ENCODE assay signal across 8 mouse cellular contexts in the genomic region with DNA sequence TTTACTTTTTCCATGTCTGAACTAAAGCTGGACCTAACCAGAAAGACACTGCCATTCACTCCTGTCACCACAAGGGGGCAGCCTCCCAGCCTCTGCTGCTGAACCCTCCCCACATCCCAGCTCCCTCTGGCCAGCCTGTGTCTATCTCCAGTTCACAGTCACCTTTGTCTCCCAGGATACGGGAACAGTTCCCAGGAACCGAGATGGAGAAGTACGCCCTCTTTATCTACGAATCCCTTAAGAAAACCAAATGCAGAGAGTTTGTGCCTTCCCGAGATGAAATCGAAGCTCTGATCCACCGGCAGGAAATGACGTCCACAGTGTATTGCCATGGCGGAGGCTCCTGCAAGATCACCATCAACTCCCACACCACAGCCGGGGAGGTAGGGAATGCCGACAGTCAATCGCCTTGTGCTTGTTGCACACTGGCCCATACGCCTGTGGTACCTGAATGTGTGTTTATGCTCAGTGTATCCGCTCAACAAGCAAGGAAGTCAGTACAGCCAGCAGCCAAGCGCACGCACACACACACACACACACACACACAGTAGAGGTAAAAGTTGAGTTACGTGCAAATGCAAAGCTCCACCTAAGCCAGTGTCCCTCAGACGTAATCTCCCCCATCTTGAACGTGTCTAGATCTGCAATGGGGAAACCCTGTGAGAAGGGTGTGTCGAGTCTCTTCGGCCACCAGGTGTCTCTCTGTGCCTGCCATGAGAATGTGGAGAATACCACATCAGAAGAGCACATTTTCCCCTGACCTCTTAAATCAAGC. TPM values are rescaled to one million over a fixed set of nuclear protein-coding genes. Genes with fewer than 3 reads are reported as not detected.
DNase-seq lines count a peak whose midpoint lies in the region; ATAC-seq and TF ChIP-seq lines count a peak whose summit lies in the region.

No protein-coding gene starts in this region.

- H3K36me3 ChIP-seq in limb, embryonic 14.5 days (ENCODE audit: control insufficient read depth, insufficient read depth, low read length), result peaks cover 92% of the 10 kb centered on the region
- peaks cover 48% of the 10 kb centered on the region for H3K36me3 ChIP-seq in midbrain, postnatal 0 days (ENCODE audit: insufficient read depth, low read length)
- no peaks in the 10 kb centered on the region for H3K36me3 ChIP-seq in spleen, adult 2 months (ENCODE audit: control insufficient read depth, insufficient read depth, low read length)

- peak; percentile 85 for TF ChIP-seq CTCF in midbrain, postnatal 0 days (IDR thresholded peaks at IDR 0.05)
- TF ChIP-seq CTCF in spleen, adult 2 months (IDR thresholded peaks at IDR 0.05; ENCODE audit: extremely low read depth, insufficient read depth, insufficient read length, insufficient replicate concordance), result peak; percentile 90; the same call in 1 of the 2 replicates

- no peak for TF ChIP-seq POLR2A in limb, embryonic 14.5 days (IDR thresholded peaks at IDR 0.05; ENCODE audit: borderline replicate concordance, extremely low read depth, insufficient read depth, insufficient read length)
- TF ChIP-seq POLR2A in spleen, adult 2 months (IDR thresholded peaks at IDR 0.05; ENCODE audit: low read depth, low read length), result no peak

- no peak overlapping the region for H3K4me2 ChIP-seq in limb, embryonic 14.5 days (replicated peaks; ENCODE audit: low read depth, low read length, severe bottlenecking)
- no peak overlapping the region for H3K4me2 ChIP-seq in midbrain, postnatal 0 days (ENCODE audit: low read depth, low read length, poor library complexity, severe bottlenecking)

- no peaks in the 10 kb centered on the region for H3K9me3 ChIP-seq in limb, embryonic 14.5 days (ENCODE audit: control insufficient read depth, low read length)
- H3K9me3 ChIP-seq in midbrain, postnatal 0 days (ENCODE audit: low read length), result no peaks in the 10 kb centered on the region

- H3K4me1 ChIP-seq in limb, embryonic 14.5 days (ENCODE audit: control insufficient read depth, insufficient read depth, low read length), result no peaks in the 10 kb centered on the region
- H3K4me1 ChIP-seq in midbrain, postnatal 0 days (ENCODE audit: insufficient read depth, low read length), result no peaks in the 10 kb centered on the region
- H3K4me1 ChIP-seq in spleen, adult 2 months (ENCODE audit: control insufficient read depth, insufficient read depth, insufficient read length), result no peaks in the 10 kb centered on the region; the same call in 1 of the 2 replicates

- H3K27me3 ChIP-seq in limb, embryonic 14.5 days (ENCODE audit: control insufficient read depth, insufficient read depth, low read length), result no peaks in the 10 kb centered on the region
- H3K27me3 ChIP-seq in midbrain, postnatal 0 days (ENCODE audit: insufficient read depth, low read length), result no peaks in the 10 kb centered on the region
- H3K27me3 ChIP-seq in spleen, adult 2 months (ENCODE audit: control insufficient read depth, insufficient read depth, low read length), result no peaks in the 10 kb centered on the region

- WGBS in limb, embryonic 14.5 days, result 80% methylated on average over 21 of the region's 21 CpGs
- WGBS in midbrain, postnatal 0 days, result 83% methylated on average over 21 of the region's 21 CpGs
- 72% methylated on average over 21 of the region's 21 CpGs for WGBS in spleen, adult 2 months

- DNase-seq in urinary bladder, postnatal 14 days (ENCODE audit: low spot score), result peak; percentile 68
- no peak for DNase-seq in urinary bladder, adult 2 months (ENCODE audit: low spot score)
- peak; percentile 64 to 75 for DNase-seq in cerebellum, postnatal 4 days (ENCODE audit: low spot score in 2 of 2)
- peak; percentile 61 for DNase-seq in gastrocnemius, postnatal 25 days
- peak; percentile 80 for DNase-seq in kidney, adult 18-20 months
- peak; percentile 55 for DNase-seq in limb, embryonic 14.5 days (ENCODE audit: low spot score)
- peak; percentile 78 for DNase-seq in midbrain, postnatal 0 days (ENCODE audit: low spot score)
- DNase-seq in spleen, adult 2 months (ENCODE audit: low read depth in 1 of 2, low spot score in 2 of 2), result peak; percentile 51 to 71

- no peak overlapping the region for H3K4me3 ChIP-seq in limb, embryonic 14.5 days (replicated peaks; ENCODE audit: low read length)
- no peak overlapping the region for H3K4me3 ChIP-seq in midbrain, postnatal 0 days (ENCODE audit: low read depth, low read length)
- no peak overlapping the region for H3K4me3 ChIP-seq in spleen, adult 2 months (ENCODE audit: extremely low read depth, insufficient read depth, insufficient read length)

- no peak for ATAC-seq in limb, embryonic 14.5 days (ENCODE audit: low FRiP score, low read depth)
- peak; percentile 70; the same call in 1 of the 2 replicates for ATAC-seq in midbrain, postnatal 0 days (ENCODE audit: low FRiP score)

- no peak overlapping the region for H3K27ac ChIP-seq in limb, embryonic 14.5 days (replicated peaks; ENCODE audit: low read depth, low read length)
- H3K27ac ChIP-seq in midbrain, postnatal 0 days (ENCODE audit: low read depth, low read length), result no peak overlapping the region
- no peak overlapping the region for H3K27ac ChIP-seq in spleen, adult 2 months (ENCODE audit: insufficient read depth, low read length)

- H3K9ac ChIP-seq in limb, embryonic 14.5 days (ENCODE audit: low read depth, low read length, severe bottlenecking), result no peak overlapping the region
- H3K9ac ChIP-seq in midbrain, postnatal 0 days (replicated peaks; ENCODE audit: low read length, poor library complexity, severe bottlenecking), result no peak overlapping the region

RNA-seq across cellular contexts. Expression of gene Retreg1, which starts 37.5 kb away (rescaled TPM):
- polyA plus RNA-seq in urinary bladder, adult 2 months (2012; rRNA removed), result 12.3 and 13.6 TPM in 2 replicates
- 100 to 1,000 TPM in 1 of 2 experiments, 10 to 100 TPM in 1; 77.9 to 145 TPM for total RNA-seq in gastrocnemius, postnatal 25 days (2021)
- 2.3 and 2.5 TPM in 2 replicates for polyA plus RNA-seq in limb, embryonic 14.5 days (2012; rRNA removed)
- 4.2 and 4.4 TPM in 2 replicates for polyA plus RNA-seq in limb, embryonic 14.5 days (2014; fragmentation: Nextera tagmentation; extraction: Ambion mirVana)
- total RNA-seq in midbrain, postnatal 0 days (2014; rRNA removed), result 29.0 and 44.6 TPM in 2 replicates
- polyA plus RNA-seq in midbrain, postnatal 0 days (2015; fragmentation: Nextera tagmentation; extraction: Ambion mirVana), result 21.9 and 28.0 TPM in 2 replicates
- polyA plus RNA-seq in spleen, adult 2 months (2012; rRNA removed), result 8.8 and 9.5 TPM in 2 replicates
